Mouse (Mus musculus) heart, postnatal 4 days (tissue): ENCODE data around the gene Micall1. TPM values are rescaled to one million over a fixed set of nuclear protein-coding genes. Genes with fewer than 3 reads are reported as not detected.
A peak's percentile ranks its signal among the peaks of the same experiment; 100 is the strongest.

Experiments used
- DNase-seq: peaks from one replicate; pipeline ENCODE4 v3.0.0; 2021
- total RNA-seq, 2 experiments: library from RNA; stranded (reverse); gene quantifications; 2 replicates each; pipeline ENCODE4 v1.2.3; 2021

Gene Micall1
- total RNA-seq = 100 to 1,000 TPM in 1 of 2 experiments, 10 to 100 TPM in 1; 92.8 to 101 TPM

GRCm38 (mm10) chr15:79108421-79109320, at the start of gene Micall1:
TSS of gene Micall1 (plus strand) at chr15:79108898.
- DNase-seq = peak; percentile 81

GRCm38 (mm10) chr15:79060887-79061565, 47.7 kb upstream of the Micall1 start:
- DNase-seq = no peak

GRCm38 (mm10) chr15:79062376-79063159, 46.1 kb upstream of the Micall1 start, which contains the start of gene Ankrd54:
TSS of gene Ankrd54 (minus strand) at chr15:79062893.
- DNase-seq = peak; percentile 97

GRCm38 (mm10) chr15:79063160-79063740, 45.4 kb upstream of the Micall1 start:
- no peak for DNase-seq

GRCm38 (mm10) chr15:79065086-79065770, 43.5 kb upstream of the Micall1 start:
- peak; percentile 40 for DNase-seq

- no peak for DNase-seq
Measured at GRCm38 (mm10) chr15:79066276-79066675, 42.4 kb upstream of the Micall1 start.

- no peak for DNase-seq
Measured at GRCm38 (mm10) chr15:79067631-79068030, 41.1 kb upstream of the Micall1 start.

GRCm38 (mm10) chr15:79068416-79068815, 40.3 kb upstream of the Micall1 start:
- no peak for DNase-seq

- DNase-seq = peak; percentile 53
Measured at GRCm38 (mm10) chr15:79071117-79072039, 37.3 kb upstream of the Micall1 start.

- no peak for DNase-seq
Measured at GRCm38 (mm10) chr15:79073752-79074151, 34.9 kb upstream of the Micall1 start.

GRCm38 (mm10) chr15:79074446-79074845, 34.3 kb upstream of the Micall1 start:
- no peak for DNase-seq

GRCm38 (mm10) chr15:79074913-79075532, 33.7 kb upstream of the Micall1 start, which contains the start of gene Eif3l:
TSS of gene Eif3l (plus strand) at chr15:79075179.
- DNase-seq = peak; percentile 91

GRCm38 (mm10) chr15:79075658-79076365, 32.9 kb upstream of the Micall1 start:
- DNase-seq = no peak

- DNase-seq = no peak
Measured at GRCm38 (mm10) chr15:79079567-79079966, 29.1 kb upstream of the Micall1 start.

GRCm38 (mm10) chr15:79092284-79092683, 16.4 kb upstream of the Micall1 start:
- no peak for DNase-seq

- DNase-seq = peak; percentile 69
Measured at GRCm38 (mm10) chr15:79093083-79093839, 15.4 kb upstream of the Micall1 start.

GRCm38 (mm10) chr15:79095483-79095882, 13.2 kb upstream of the Micall1 start:
- DNase-seq = no peak

GRCm38 (mm10) chr15:79096556-79096955, 12.1 kb upstream of the Micall1 start:
- DNase-seq = peak; percentile 26
